Mouse (Mus musculus) embryonic fibroblast, embryonic 13.5 days (primary cell): ENCODE measurements around the gene Gm1123.

ENCODE experiments used
- CTCF ChIP-seq: IDR thresholded peaks from 2 replicates; pipeline ENCODE4 v1.5.1; 2011; ENCODE audit warnings: mild to moderate bottlenecking, control low read depth, low read length, moderate library complexity, borderline replicate concordance; ENCODE audit not compliant: insufficient read depth
- POLR2A ChIP-seq: IDR thresholded peaks from 2 replicates; pipeline ENCODE4 v1.6.1; 2011; ENCODE audit warnings: low read depth, mild to moderate bottlenecking, control low read depth, low read length, moderate library complexity

- TF ChIP-seq POLR2A, result no peak
- TF ChIP-seq CTCF, result no peak
Measured at GRCm38 (mm10) chr9:98973561-98973960, 62.0 kb downstream of the Gm1123 start.
